Mouse (Mus musculus): ENCODE data around the gene Adora2a. TPM values are rescaled to one million over a fixed set of nuclear protein-coding genes. Genes with fewer than 3 reads are reported as not detected.
"Not testable (repeated sequence)": the region's sequence is repeated elsewhere in the genome, so short reads cannot be mapped to it uniquely, and the experiment has no call there.

The Adora2a gene
- polyA plus RNA-seq, 1 experiment: 1.3 TPM

DNA sequence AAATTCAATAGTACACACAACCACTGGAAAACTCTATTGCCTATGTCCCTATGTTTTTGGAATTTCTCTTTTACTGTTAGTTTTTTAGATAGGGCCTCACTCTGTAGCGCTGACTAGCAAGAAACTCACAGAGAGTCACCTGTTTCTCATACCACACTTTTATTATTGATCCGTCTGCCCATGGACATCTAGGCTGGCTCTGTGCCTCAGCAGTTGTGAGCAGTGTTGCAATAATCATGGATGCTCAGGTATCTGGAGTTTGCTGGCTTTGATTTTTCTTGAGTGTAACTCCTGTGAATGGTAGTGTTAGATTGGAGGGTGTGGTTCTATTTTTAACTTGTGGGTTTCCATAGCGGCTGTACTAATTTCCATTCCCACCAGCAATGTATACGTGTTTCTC is 38.7 kb downstream of the Adora2a start:
- Histone ChIP-seq H3ac (ENCODE audit: control insufficient read depth, insufficient read length) (no peak overlapping the region), H3K4me3 (no peak overlapping the region), H3K36me3 (ENCODE audit: control insufficient read depth, insufficient read depth) (no peaks in the 10 kb centered on the region), H3K4me2 (ENCODE audit: low read depth) (no peak overlapping the region), H3K27me3 (ENCODE audit: control insufficient read depth, insufficient read depth, insufficient read length) (peaks cover 19% of the 10 kb centered on the region), H3K79me2 (ENCODE audit: control insufficient read depth, insufficient read depth) (no peaks in the 10 kb centered on the region)
- TF ChIP-seq POLR2AphosphoS2 (IDR thresholded peaks at IDR 0.05; ENCODE audit: insufficient read length, low read depth) (no peak), CEBPB (IDR thresholded peaks at IDR 0.05; ENCODE audit: insufficient read depth, poor library complexity, severe bottlenecking) (no peak), TCF3 (IDR thresholded peaks at IDR 0.05; ENCODE audit: insufficient read length, low read depth) (no peak), MAX (IDR thresholded peaks at IDR 0.05; ENCODE audit: low read depth) (no peak), POLR2A (IDR thresholded peaks at IDR 0.05; ENCODE audit: insufficient read length, low read depth) (no peak), TCF12 (IDR thresholded peaks at IDR 0.05; ENCODE audit: insufficient read depth, poor library complexity, severe bottlenecking) (no peak), REST (IDR thresholded peaks at IDR 0.05; ENCODE audit: insufficient read depth, insufficient read length) (no peak), MYOD1 (IDR thresholded peaks at IDR 0.05; ENCODE audit: control insufficient read depth in 1 of 3, insufficient read length in 2 of 3, low read depth in 2 of 3) (no peak), E2F4 (IDR thresholded peaks at IDR 0.05; ENCODE audit: insufficient read depth) (no peak), MYOG (IDR thresholded peaks at IDR 0.05; ENCODE audit: control insufficient read depth in 1 of 3, insufficient read depth in 1 of 3, insufficient read length in 2 of 3, low read depth in 2 of 3) (no peak), SRF (IDR thresholded peaks at IDR 0.05; ENCODE audit: control insufficient read depth, insufficient read length, low read depth) (no peak), USF1 (IDR thresholded peaks at IDR 0.05; ENCODE audit: low read depth) (no peak)

DNA sequence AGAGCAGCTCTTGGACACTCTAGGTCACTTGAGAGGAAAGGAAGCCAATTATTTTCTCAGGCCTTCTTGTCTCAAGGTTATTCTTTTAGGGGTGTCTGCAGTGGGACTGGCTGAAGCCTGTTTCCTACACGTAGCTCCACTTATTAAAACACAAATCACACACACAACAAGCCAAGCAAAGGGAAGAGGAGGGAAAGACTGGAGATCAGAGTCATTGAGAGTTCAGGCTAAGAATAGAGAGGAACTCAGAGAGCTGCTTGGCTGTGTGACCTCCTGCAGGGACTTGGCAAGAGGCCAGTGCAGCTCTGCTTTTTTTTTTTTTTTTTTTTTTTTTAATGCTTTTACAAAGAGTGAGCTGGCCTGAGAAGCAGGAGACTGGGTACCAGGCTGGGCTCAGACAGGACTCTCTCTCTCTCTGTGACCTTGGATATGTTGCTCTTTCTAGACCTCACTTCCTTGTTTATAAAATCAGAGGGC is 47.6 kb downstream of the Adora2a start:
- H3K79me2 ChIP-seq (ENCODE audit: control insufficient read depth, insufficient read depth); H3K4me3 ChIP-seq; H3K36me3 ChIP-seq (ENCODE audit: control insufficient read depth, insufficient read depth); H3K4me2 ChIP-seq (ENCODE audit: low read depth); H3K27me3 ChIP-seq (ENCODE audit: control insufficient read depth, insufficient read depth, insufficient read length); H3ac ChIP-seq (ENCODE audit: control insufficient read depth, insufficient read length): not testable (repeated sequence)

DNA sequence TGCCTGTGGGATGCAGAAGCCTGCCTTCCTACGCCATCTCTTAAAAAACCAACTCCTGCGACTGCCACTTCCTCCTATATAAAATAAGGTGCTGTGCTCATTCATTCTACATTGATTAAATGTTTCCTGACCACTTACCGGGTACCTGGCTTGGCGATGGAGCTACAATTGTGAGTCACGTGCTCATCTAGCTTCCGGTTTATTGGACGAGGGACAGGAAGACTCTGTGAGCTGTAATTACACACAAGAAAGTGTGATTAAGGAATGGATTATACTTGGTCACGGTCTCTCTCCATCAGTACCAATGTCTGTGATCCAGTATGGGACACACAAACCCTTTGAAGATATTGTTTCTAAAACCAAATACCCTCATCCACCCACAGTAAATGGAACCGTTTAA is 48.1 kb downstream of the Adora2a start:
- no peaks in the 10 kb centered on the region for H3K79me2 ChIP-seq (ENCODE audit: control insufficient read depth, insufficient read depth)
- TF ChIP-seq SRF (IDR thresholded peaks at IDR 0.05; ENCODE audit: control insufficient read depth, insufficient read length, low read depth): no peak
- no peak for TF ChIP-seq CEBPB (IDR thresholded peaks at IDR 0.05; ENCODE audit: insufficient read depth, poor library complexity, severe bottlenecking)
- TF ChIP-seq MAX (IDR thresholded peaks at IDR 0.05; ENCODE audit: low read depth): no peak
- TF ChIP-seq USF1 (IDR thresholded peaks at IDR 0.05; ENCODE audit: low read depth): peak; percentile 22
- TF ChIP-seq MYOG (IDR thresholded peaks at IDR 0.05; ENCODE audit: control insufficient read depth in 1 of 3, insufficient read depth in 1 of 3, insufficient read length in 2 of 3, low read depth in 2 of 3): no peak
- no peak for TF ChIP-seq MYOD1 (IDR thresholded peaks at IDR 0.05; ENCODE audit: control insufficient read depth in 1 of 3, insufficient read length in 2 of 3, low read depth in 2 of 3)
- peak overlapping the region; percentile 30 for H3K4me2 ChIP-seq (ENCODE audit: low read depth)
- no peak overlapping the region for H3K4me3 ChIP-seq
- H3ac ChIP-seq (ENCODE audit: control insufficient read depth, insufficient read length): no peak overlapping the region
- H3K36me3 ChIP-seq (ENCODE audit: control insufficient read depth, insufficient read depth): no peaks in the 10 kb centered on the region
- no peaks in the 10 kb centered on the region for H3K27me3 ChIP-seq (ENCODE audit: control insufficient read depth, insufficient read depth, insufficient read length)

DNA sequence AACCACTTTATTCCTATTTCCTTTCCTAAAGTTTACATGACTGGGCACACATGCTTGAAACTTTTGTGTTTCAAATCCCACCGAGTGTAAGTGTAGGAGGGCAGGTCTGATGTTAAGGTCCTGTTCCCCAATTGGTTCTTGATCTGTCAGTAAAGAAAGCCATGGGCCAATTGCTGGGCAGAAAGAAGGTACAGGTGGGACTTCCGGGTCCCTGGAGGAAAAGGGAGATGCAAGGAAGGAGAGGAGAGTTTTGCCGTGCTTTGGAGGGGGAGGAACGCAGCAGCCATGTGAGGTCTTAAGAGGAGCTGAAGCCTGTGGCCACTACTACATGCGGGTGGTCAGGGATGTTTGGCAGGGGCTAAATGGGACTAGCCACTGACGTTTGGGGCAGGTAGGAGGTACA is 48.6 kb downstream of the Adora2a start:
- Histone ChIP-seq H3K4me3 (no peak overlapping the region), H3K79me2 (ENCODE audit: control insufficient read depth, insufficient read depth) (no peaks in the 10 kb centered on the region), H3K27me3 (ENCODE audit: control insufficient read depth, insufficient read depth, insufficient read length) (no peaks in the 10 kb centered on the region), H3K4me2 (ENCODE audit: low read depth) (peak overlapping the region; percentile 30), H3ac (ENCODE audit: control insufficient read depth, insufficient read length) (no peak overlapping the region), H3K36me3 (ENCODE audit: control insufficient read depth, insufficient read depth) (no peaks in the 10 kb centered on the region)
- no peak for TF ChIP-seq MYOD1 (IDR thresholded peaks at IDR 0.05; ENCODE audit: control insufficient read depth in 1 of 3, insufficient read length in 2 of 3, low read depth in 2 of 3)
- no peak for TF ChIP-seq TCF3 (IDR thresholded peaks at IDR 0.05; ENCODE audit: insufficient read length, low read depth)
- no peak for TF ChIP-seq USF1 (IDR thresholded peaks at IDR 0.05; ENCODE audit: low read depth)
- TF ChIP-seq MYOG (IDR thresholded peaks at IDR 0.05; ENCODE audit: control insufficient read depth in 1 of 3, insufficient read depth in 1 of 3, insufficient read length in 2 of 3, low read depth in 2 of 3): no peak
- TF ChIP-seq REST (IDR thresholded peaks at IDR 0.05; ENCODE audit: insufficient read depth, insufficient read length): no peak
- no peak for TF ChIP-seq TCF12 (IDR thresholded peaks at IDR 0.05; ENCODE audit: insufficient read depth, poor library complexity, severe bottlenecking)
- TF ChIP-seq CEBPB (IDR thresholded peaks at IDR 0.05; ENCODE audit: insufficient read depth, poor library complexity, severe bottlenecking): no peak
- no peak for TF ChIP-seq SRF (IDR thresholded peaks at IDR 0.05; ENCODE audit: control insufficient read depth, insufficient read length, low read depth)
- TF ChIP-seq MAX (IDR thresholded peaks at IDR 0.05; ENCODE audit: low read depth): no peak
- TF ChIP-seq E2F4 (IDR thresholded peaks at IDR 0.05; ENCODE audit: insufficient read depth): no peak

DNA sequence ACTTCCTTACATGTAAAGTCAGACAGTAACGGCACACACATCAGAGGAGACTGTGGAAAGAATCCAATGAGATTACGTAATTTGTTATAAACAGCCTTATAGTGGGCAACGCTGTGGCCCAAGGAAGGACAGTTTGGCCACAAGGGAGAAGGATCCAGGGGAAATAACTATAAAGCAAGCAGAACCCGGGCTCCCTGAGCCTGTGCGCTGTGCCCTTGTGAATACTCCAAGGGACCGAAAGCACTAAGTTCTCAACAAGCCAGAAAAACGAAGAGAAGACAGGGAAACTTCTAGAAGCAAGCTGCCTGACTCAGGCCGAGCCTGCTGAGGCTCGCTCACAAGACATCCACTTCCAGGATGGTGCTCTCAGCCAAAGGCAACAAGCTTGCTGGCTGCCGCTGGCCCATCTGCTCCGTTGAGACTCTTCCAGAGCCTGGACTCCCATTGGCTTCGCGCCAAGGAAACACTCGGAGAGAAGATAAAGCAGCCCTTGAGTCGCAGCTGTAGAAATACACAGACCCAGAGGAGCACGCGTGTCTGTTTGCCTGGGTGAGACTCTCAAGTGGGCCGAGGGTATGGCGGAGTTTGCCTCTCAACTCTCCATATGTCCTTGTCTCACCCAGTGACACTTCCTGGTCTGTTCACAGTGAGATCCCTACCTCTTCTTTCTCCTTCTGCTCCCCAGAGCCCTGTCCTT is 57.1 kb downstream of the Adora2a start:
- not testable (repeated sequence) for H3K27me3 ChIP-seq (ENCODE audit: control insufficient read depth, insufficient read depth, insufficient read length); H3K36me3 ChIP-seq (ENCODE audit: control insufficient read depth, insufficient read depth); H3K4me3 ChIP-seq; H3K4me2 ChIP-seq (ENCODE audit: low read depth); H3ac ChIP-seq (ENCODE audit: control insufficient read depth, insufficient read length); H3K79me2 ChIP-seq (ENCODE audit: control insufficient read depth, insufficient read depth)

Data from myocyte (in vitro differentiated cells).